Comparison of ENCODE assay signal across 9 mouse cellular contexts in genomic region chr17:28332113-28332914, GRCm38 (mm10). TPM values are rescaled to one million over a fixed set of nuclear protein-coding genes. Genes with fewer than 3 reads are reported as not detected.
DNase-seq lines count a peak whose midpoint lies in the region; ATAC-seq and TF ChIP-seq lines count a peak whose summit lies in the region.
"Had no signal": no experiment of that assay in that cellular context is flagged by ENCODE, and none has a peak within 500 bp of the region (broad histone marks: within the 10 kb centered on the region; RNA-seq: fewer than 3 reads in every experiment).

No protein-coding gene starts in this region.

- H3K4me2 ChIP-seq in limb, embryonic 15.5 days: no peak overlapping the region

- 0 out of 2 replicates have a peak, but pooled peaks have one; percentile 23 for TF ChIP-seq CTCF in kidney, adult 2 months (conservative IDR thresholded peaks at IDR 0.05; ENCODE audit: insufficient read depth, insufficient read length, low read depth, low read length)
- no peak for TF ChIP-seq CTCF in E14TG2a.4 (conservative IDR thresholded peaks at IDR 0.05; ENCODE audit: low read length)

- H3K4me3 ChIP-seq in kidney, adult 2 months (ENCODE audit: insufficient read depth, low read depth, low read length): no peak overlapping the region
- peak overlapping the region; percentile 35; the same call in 1 of the 2 replicates for H3K4me3 ChIP-seq in E14TG2a.4 (replicated peaks; ENCODE audit: low read length)
- no peak overlapping the region for H3K4me3 ChIP-seq in limb, embryonic 15.5 days

- H3K9me3 ChIP-seq in E14TG2a.4 (ENCODE audit: low read length): no peaks in the 10 kb centered on the region
- no peaks in the 10 kb centered on the region for H3K9me3 ChIP-seq in limb, embryonic 15.5 days

- peaks cover 12% of the 10 kb centered on the region for H3K4me1 ChIP-seq in kidney, adult 2 months (ENCODE audit: control insufficient read depth, insufficient read depth, low read length)
- peaks cover 62% of the 10 kb centered on the region for H3K4me1 ChIP-seq in E14TG2a.4 (replicated peaks; ENCODE audit: low read depth, low read length)
- peaks cover 52% of the 10 kb centered on the region for H3K4me1 ChIP-seq in limb, embryonic 15.5 days

- 65% methylated on average over 13 of the region's 13 CpGs for WGBS in kidney, adult 2 months
- WGBS in limb, embryonic 15.5 days: 38% methylated on average over 12 of the region's 13 CpGs

- no peak overlapping the region for H3K9ac ChIP-seq in limb, embryonic 15.5 days

- DNase-seq in kidney, adult 2 months: no peak
- DNase-seq in kidney, adult 9 months: no peak
- DNase-seq in R1 (ENCODE audit: low read depth, low spot score): peak; percentile 76
- DNase-seq in adrenal gland, postnatal 4 days (ENCODE audit: low spot score in 2 of 2): no peak
- no peak for DNase-seq in adrenal gland, adult 2 months
- DNase-seq: cerebellum, adult 18-20 months had no signal

- TF ChIP-seq POLR2A in kidney, adult 2 months (IDR thresholded peaks at IDR 0.05; ENCODE audit: low read depth, low read length): no peak

- no peak for ATAC-seq in limb, embryonic 15.5 days (ENCODE audit: insufficient number of reproducible peaks, low FRiP score, low TSS enrichment, low read depth)

- peaks cover 4% of the 10 kb centered on the region; the same call in 1 of the 2 replicates for H3K36me3 ChIP-seq in kidney, adult 2 months (ENCODE audit: control insufficient read depth, insufficient read depth, low read length)
- H3K36me3 ChIP-seq in E14TG2a.4 (ENCODE audit: insufficient read depth, low read length): peaks cover 49% of the 10 kb centered on the region
- peaks cover 67% of the 10 kb centered on the region for H3K36me3 ChIP-seq in limb, embryonic 15.5 days

- H3K27me3 ChIP-seq in kidney, adult 2 months (replicated peaks; ENCODE audit: control insufficient read depth, insufficient read depth, low read length): no peaks in the 10 kb centered on the region
- peaks cover 5% of the 10 kb centered on the region; the same call in 1 of the 2 replicates for H3K27me3 ChIP-seq in E14TG2a.4 (ENCODE audit: insufficient read depth, low read length)
- H3K27me3 ChIP-seq in limb, embryonic 15.5 days: no peaks in the 10 kb centered on the region

- no peak overlapping the region for H3K27ac ChIP-seq in kidney, adult 2 months (ENCODE audit: insufficient read depth, low read depth, low read length)
- H3K27ac ChIP-seq in limb, embryonic 15.5 days: peak overlapping the region; percentile 75

RNA-seq across cellular contexts. Expression of gene Rpl10a, which starts 4.0 kb away (rescaled TPM):
- 2,603 and 2,904 TPM in 2 replicates for polyA plus RNA-seq in kidney, adult 2 months (2012; rRNA removed)
- 509 and 665 TPM in 2 replicates for polyA plus RNA-seq in limb, embryonic 15.5 days (2015; fragmentation: Nextera tagmentation; extraction: Ambion mirVana)
- 1,000 to 10,000 TPM; 1,198 to 1,213 TPM for total RNA-seq in adrenal gland, postnatal 4 days (2021)
- total RNA-seq in adrenal gland, adult 2 months (2021): 100 to 1,000 TPM; 826 to 935 TPM
- 2,217 and 2,897 TPM in 2 replicates for polyA plus RNA-seq in adrenal gland, adult 2 months (2012; rRNA removed)

RNA-seq across cellular contexts. Expression of gene Tead3, which starts 18.3 kb away (rescaled TPM):
- 15.7 and 17.8 TPM in 2 replicates for polyA plus RNA-seq in kidney, adult 2 months (2012; rRNA removed)
- 15.5 and 16.2 TPM in 2 replicates for polyA plus RNA-seq in limb, embryonic 15.5 days (2015; fragmentation: Nextera tagmentation; extraction: Ambion mirVana)
- total RNA-seq in adrenal gland, postnatal 4 days (2021): 10 to 100 TPM; 23.8 to 27.5 TPM
- total RNA-seq in adrenal gland, adult 2 months (2021): 10 to 100 TPM in 1 of 2 experiments, 1 to 10 TPM in 1; 8.6 to 12.5 TPM
- 15.9 and 17.6 TPM in 2 replicates for polyA plus RNA-seq in adrenal gland, adult 2 months (2012; rRNA removed)

RNA-seq across cellular contexts. Expression of gene Fance, which starts 19.0 kb away (rescaled TPM):
- 11.4 and 12.1 TPM in 2 replicates for polyA plus RNA-seq in kidney, adult 2 months (2012; rRNA removed)
- polyA plus RNA-seq in limb, embryonic 15.5 days (2015; fragmentation: Nextera tagmentation; extraction: Ambion mirVana): 30.6 and 33.9 TPM in 2 replicates
- 10 to 100 TPM; 38.6 to 49.3 TPM for total RNA-seq in adrenal gland, postnatal 4 days (2021)
- 10 to 100 TPM; 19.5 to 22.5 TPM for total RNA-seq in adrenal gland, adult 2 months (2021)
- 27.8 and 31.5 TPM in 2 replicates for polyA plus RNA-seq in adrenal gland, adult 2 months (2012; rRNA removed)

RNA-seq across cellular contexts. Expression of gene Tulp1, which starts 32.7 kb away (rescaled TPM):
- 0.11 TPM in 1 of 2 replicates, not detected in the other for polyA plus RNA-seq in kidney, adult 2 months (2012; rRNA removed)
- 5.4 and 6.2 TPM in 2 replicates for polyA plus RNA-seq in limb, embryonic 15.5 days (2015; fragmentation: Nextera tagmentation; extraction: Ambion mirVana)
- 1 to 10 TPM in 1 of 2 experiments, under 1 TPM in 1; 0.62 to 1.5 TPM for total RNA-seq in adrenal gland, postnatal 4 days (2021)
- not detected for total RNA-seq in adrenal gland, adult 2 months (2021)
- polyA plus RNA-seq in adrenal gland, adult 2 months (2012; rRNA removed): 0.49 and 0.91 TPM in 2 replicates
- total RNA-seq: left cerebral cortex, postnatal 10 days had no signal
